Mouse (Mus musculus) natural killer cell, adult 2 months (primary cell): ENCODE measurements at regions not wholly inside any gene's neighbourhood (a gene's known extent, or its start where the extent isn't known, plus 50 kb on each side); places are given as distances from the start of the nearest gene placed in this dataset.

ENCODE experiments used
- DNase-seq, 2 experiments: peaks; one replicate each; pipeline ENCODE4 v3.0.0; 2022; ENCODE audit warnings: low spot score in 2 of 2

DNA sequence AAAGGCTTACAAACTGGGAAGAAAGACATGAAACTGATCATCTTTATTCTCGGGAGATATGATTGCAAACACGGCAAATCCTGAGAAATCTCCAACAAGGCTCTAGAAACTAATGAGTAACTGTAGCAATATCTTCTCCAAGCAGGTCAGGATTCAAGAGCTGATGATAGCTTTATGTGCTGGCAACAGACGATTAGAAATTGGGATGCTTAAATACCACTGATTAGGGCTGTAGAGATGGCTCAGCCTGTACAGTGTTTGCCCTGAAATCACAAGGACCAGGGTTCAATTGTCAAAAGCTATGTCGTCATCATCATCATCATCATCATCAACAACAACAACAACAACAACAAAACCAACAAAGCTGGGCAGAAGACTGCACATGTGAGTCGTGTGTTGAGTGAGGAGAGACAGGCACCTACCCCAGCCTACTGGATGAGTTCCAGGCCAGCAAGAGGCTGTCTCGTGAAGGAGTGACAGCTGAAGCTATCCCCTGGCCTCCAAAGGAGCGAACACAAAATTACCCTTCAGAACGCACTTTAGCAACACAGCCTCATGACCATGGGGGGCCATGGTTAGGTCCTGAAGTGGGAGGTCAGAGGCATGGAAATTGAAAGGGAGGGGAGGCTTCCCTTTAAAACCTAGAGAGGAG lies 225.0 kb downstream of the Tex36 start:
- DNase-seq = no peak

DNA sequence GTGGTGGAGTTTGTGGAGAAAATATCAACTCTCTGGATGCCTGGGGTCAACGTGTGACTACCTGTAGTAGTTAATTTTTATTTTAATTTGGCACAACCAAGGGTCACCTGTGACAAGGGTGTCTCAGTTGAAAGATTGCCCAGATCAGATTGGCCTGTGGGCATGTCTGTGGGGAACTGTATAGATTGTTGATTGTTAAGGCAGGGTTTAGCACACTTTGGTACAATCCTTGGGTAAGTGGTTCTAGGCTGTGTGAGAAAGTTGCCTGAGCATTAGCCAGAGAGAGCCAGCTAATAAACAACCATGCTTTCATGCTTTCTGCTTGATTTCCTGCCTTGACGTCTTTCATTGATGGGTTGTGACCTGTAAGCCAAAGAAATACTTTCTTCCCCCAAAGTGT lies 229.3 kb downstream of the Tex36 start:
- no peak for DNase-seq

DNA sequence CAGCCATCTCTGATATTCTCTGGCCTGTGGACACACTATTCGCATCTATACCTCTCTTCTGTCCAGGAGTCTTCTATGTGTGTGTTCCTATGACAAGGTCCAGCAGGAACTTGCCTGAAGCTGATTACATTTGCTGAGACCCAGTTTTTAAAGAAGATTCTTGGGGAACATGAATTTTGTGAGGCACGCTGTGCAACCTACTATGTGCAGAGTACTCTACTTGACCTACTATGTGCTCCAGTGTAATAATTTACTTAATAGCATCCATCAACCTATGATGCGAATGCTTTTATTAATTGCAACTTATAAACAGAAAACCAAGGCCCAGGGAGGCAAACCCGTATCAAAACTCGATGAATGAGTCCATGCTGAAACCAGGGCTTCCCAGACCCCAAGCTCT lies 231.4 kb downstream of the Tex36 start:
- no peak for DNase-seq

DNA sequence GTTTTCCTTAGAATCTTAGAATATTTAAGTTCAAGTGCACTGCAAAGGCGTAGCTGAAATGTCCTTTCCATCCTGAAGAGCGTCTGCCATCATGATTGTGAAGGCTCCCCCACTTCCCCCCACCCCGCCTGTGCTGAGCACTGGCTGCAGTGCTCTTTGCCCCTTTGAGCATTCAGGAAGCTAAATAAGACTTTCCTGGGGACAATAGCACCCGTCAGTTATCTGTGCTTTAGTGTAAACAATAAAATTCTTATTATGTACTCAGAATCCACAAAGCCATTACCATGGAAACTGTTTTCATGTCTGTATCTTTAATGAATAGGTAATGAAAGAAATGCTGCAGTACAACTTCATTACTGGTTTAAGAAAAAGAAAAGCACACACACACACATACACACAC lies 237.4 kb downstream of the Tex36 start:
- DNase-seq = no peak

DNA sequence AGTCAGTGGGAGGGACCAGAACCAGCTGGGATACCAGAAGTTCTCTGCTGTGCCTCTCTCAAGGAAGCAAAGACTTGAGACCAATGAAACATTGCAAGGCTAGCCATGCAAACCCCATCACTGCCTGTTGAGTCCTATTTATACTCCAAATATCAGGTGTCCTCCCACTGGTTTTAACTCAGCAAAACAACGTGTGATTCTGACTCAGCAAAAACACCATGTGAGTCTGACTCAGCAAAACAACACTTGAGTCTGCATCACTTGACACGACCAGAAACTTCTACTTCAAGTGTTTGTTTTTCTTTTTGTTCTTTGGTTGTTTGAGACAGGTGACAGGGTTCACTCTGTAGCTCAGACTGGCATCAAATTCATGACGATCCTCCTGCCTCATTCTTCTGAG lies 204.6 kb upstream of the Ctbp2 start:
- DNase-seq = no peak

DNA sequence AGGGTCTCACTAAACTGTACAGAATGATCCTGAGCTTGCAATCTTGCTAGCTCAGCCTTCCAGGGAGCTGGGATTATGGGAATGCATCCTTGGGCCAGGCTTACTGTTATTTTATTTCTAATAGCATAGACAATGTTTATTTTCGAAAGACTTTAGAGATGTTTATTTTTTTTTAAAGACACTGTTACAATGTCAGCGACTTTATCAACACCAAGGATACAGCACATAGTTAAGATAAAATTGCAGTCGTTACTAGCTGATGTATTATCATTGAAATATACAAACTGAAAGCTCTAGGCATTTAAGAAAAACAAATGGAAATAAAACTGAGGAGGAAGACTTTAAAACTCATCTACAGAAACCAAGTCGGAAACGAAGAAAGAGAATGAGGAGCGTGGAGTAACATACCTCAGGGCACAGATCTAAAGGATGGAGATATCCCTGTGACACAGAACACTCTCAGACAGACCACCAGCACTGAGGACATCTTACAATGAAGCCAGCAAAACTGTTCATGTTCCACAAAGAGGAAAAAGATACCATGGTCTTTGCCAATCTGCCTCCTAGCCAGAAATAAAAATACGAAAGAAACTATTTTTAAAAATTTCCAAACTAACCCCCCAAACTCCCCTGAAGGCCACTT lies 201.5 kb upstream of the Ctbp2 start:
- no peak for DNase-seq

DNA sequence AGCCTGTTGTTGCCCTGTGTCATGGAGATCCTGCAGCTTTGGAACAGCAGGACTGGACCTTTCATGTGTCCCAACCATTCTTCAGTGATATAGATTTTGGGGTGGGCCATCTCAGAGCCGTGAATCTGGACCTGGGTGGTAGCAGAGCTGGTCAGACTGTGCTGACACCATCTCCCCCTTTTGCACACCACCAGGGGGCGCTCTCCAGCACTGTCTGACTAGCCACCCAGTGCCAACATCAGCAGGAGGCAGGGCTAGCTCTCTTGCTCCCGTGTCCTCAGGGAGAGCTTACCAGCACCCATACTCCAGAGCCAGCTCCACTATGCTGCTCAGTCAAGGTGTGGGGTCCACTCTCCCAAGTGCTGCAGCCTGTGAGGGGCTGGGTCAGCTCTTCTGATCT lies 199.8 kb upstream of the Ctbp2 start:
- DNase-seq = no peak

DNA sequence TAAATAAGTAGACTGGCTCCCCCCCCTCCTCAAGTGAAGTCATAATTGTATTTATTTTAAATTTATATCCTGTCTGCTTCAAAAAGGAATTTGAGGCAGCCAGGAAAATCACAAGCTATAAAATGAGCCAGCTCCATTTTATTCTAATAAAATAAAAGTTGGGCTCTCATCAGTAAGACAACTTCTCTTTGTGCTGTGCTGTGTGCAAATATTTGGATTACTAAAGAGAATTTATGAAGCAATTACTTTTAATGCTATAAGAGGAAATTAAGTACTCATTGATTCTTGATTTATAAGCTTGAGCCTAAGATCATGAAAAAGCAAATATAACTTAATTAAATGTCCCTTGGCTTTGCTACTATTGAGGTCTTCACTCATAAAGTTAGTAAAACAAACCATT lies 193.4 kb upstream of the Ctbp2 start:
- DNase-seq = no peak

DNA sequence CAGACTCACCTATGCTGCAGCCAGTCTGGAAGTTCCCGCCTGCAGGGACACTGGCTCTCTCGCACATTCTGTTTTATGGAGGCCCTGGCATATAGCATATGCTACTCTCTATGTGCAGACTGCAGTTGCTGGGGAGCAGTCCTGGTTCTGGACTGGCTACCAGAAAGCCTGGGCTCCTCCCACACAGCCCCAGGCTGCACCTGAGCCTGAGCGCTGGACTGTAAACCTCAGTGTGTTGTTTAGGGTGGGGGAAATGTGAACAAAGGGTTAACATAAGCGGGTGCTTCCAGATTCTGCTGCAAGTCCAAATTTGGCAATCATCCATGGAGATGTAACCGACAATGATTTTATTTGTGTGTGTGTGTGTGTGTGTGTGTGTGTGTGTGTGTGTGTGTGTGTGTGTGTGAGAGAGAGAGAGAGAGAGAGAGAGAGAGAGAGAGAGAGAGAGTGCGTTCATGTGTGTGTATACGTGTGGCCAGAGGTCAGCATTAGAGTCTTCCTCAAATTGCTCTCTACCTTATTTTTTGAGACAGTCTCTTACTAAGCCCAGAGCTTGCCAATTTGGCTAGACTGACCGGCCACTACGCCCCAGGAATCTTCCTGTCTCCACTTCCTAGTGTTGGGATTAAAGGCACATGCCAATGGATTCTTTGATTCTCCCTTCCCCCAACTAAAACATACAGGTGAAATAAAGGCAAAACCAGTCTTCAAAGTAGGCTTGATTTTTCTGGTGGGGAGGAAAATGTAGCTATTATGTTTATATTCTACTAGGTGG lies 192.7 kb upstream of the Ctbp2 start:
- DNase-seq = no peak

DNA sequence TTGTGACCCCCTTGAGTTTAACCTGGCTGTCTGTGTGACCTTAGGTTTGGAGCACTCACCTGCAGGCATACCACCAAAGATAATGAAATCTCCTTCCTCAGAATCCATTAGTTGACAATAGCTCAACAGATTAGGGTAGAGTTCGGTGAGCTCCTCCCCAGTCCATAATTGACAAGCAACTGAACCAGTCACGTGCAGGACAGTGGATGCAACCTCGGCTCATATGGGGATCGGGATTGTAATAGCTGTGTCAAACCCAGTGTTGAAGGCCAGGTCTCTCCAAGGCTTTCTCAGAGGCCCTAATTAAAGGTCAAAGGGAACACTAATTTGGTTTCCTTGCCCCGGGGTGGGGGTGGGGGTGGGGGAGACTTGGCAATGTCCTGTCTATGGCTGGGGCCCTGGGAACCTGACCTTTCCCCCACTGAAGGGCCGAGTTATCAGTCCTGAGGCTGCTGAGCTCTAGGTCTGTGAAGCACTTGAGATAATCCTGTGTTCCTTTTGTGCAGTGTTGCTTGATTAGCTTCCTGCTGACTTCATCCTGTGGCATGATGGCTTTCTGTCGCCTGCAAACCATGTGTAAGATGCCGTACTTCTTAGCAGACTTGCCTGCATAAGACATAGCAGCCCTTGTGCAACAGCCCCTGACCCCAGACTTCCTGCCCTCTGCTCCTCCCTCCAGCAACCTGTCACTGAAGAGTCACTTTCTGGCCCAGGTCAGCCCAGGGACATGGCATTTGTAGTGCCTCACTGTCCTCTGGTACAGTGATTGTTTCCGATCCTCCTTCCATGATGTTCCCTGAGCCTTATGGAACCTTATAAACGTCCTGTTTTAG lies 191.3 kb upstream of the Ctbp2 start:
- DNase-seq = no peak

DNA sequence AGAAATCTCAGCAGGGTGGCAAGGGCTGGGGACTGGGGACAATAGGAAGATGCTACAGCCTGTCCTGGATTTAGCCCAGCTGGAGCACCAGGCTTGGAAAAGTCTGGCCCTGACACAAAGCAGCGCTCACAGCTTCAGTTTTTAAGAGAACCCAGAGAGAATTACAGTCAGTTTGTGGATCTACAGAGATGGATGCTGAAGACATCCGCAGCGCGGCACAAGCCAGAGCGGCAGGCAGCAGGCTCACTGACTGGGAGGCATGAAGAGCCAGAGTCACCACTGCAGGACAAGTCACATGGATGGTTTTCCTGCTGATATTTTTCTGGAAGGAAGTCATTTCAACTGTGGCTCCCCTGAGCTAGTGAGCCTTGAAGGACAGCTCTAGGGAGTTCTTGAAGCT lies 189.0 kb upstream of the Ctbp2 start:
- no peak for DNase-seq

DNA sequence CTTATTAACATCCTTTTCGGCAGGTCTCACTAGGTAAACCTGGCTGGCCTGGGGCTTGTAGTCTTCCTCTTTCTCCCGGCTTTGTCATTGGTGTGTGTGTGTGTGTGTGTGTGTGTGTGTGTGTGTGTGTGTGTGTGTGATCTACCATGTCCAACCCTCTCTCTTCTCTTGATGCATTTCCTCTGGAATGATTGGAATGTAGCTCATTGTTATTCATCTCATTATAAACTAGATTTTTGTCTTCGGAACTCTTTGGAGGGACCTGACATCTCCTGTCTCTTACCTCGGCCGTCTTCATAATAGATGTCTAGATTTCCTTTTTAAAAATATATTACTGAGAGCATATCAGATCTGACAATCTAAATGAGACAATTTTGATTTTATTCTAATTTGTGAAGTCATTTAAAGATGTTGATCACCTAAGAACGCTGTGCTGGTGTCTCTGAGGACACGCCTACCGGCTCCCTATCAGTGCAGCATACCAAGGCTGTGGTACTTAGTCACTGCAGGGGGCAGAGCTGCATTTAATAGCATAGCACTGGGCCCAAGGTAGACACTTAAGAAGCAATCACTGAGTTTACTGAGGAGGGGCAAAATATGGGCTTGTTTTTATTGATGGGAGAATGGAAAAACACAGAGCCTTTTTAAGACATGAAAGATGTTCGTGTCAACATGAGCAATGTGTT lies 187.1 kb upstream of the Ctbp2 start:
- DNase-seq = no peak

DNA sequence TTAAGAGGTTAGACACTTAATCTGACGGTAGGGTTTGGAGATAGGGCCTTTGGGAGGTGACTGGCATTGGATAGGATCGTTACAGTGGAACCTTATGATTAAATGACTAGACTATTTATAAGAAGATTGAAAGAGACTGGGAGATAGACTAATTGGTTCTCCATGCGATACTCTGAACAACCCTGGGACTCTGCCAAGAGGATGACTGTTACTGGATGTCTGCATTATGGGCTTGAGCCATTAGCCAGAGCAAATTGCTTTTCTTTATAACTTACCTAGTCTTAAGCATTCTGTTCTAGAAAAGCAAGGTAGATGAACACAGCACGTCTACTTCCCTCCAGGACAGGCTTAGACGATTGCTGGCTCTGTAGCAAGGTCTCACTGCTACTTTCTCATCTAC lies 180.3 kb upstream of the Ctbp2 start:
- no peak for DNase-seq

DNA sequence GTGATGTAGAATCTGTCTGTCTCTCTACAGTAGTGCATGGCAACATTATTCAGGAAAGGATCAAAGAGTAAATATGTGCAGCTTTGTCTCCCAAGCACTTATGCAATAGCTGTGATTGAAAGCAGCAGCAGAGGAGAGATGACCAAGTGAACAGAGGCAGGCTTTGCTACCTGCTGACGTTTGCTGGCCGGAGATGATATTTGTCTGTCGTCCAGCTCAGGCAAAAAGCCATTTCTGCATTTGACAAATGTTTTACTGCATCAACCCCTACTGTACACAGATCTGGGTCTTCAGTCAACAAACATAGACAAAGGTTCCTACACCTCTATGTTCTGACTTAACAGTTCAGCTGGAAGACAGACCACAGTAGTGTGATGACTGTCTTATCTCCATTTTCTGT lies 166.3 kb upstream of the Ctbp2 start:
- no peak for DNase-seq

DNA sequence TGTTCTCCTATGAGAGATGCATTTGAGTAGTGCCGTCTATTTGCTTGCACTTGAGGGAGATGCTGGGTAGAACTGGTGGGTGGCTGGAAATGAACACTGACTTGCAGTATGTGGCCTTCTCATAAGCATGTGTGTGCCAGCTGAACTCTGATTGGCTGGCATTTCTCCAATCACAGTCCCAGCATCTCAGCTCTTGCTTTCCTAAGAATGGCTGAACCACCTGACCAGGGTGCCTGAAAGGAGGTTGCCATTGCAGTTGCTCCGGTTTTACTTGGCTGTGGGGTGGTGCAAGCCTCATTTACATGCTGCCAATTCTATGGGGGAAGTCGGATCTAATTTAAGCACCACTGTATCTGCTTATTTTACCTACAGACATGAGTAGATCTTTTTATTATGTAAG lies 164.1 kb upstream of the Ctbp2 start:
- no peak for DNase-seq

DNA sequence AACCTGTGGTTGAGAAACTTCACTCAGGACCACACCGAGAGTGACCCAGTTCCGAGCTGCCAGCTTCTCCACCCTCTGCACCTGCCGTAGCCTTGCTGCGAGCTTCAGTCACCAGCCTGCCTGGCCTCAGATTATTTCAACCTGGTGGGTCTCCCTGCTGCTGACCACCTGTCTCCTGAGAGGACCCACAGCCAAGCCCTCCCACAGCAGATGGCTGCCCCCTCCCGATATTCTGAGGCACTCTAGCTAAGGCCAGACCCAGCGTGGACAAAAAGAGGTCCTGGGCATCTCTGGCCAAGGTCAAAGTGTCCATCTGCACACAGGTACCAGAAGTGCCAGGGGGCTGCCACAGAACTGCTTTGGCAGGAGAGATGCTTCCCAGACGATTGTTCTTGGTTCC lies 162.7 kb upstream of the Ctbp2 start:
- DNase-seq = no peak

DNA sequence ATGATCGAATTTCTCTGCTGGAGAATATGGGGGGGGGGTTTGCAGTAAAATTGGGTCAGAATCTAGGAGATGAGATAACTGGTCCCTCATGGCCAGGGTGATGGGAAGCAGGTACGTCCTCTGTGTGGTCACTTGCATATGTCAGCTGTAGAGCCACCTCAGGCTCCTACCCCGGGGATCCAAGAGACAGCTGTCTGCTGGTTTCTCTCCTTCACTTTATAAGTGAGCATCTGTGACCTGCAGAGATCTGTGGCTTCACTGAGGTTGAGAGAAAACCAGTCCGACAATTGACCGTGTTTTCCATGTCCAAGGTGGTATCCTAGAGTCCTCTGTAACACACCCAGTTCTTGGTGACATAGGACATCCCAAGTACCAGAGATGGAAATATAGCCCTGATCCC lies 162.1 kb upstream of the Ctbp2 start:
- no peak for DNase-seq

DNA sequence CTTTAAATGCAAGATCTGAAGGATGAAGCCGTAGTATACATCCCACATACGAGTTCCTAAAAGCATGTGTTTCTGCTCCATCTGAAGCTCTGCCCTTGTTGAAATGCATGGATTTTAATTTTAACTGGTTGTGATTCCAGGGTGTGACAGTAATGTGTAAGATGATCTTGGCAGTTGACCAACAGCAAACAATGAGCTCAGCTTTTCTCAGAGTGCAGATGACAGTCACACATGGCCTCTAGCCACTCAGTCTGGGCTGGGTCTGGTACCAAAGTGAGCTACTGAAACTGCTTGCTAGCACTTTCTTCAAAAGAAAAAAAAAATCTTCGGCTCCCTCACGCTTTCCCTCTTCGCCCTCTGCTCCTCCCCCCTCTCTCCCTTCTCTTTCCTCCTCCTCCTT lies 138.0 kb upstream of the Ctbp2 start:
- DNase-seq = no peak

DNA sequence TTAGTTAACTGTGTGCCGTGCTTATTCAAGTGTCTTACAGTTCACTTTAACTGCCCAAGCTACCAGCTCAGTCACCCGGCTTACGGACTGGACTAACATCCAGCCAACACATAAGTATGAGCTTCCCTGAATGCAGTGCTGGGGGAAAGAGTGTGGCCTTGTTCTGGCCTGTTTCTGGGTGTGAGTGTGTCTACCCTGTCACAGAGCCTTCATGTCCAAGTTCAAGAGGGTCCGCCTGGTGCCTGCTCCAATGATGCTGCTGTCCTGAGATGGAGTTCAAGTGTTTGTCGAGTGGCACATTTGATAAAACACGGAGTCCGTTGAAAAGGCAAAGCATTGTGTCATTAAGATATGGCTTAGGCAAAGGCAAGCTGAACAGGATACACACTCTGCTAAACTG lies 135.0 kb upstream of the Ctbp2 start:
- no peak for DNase-seq

DNA sequence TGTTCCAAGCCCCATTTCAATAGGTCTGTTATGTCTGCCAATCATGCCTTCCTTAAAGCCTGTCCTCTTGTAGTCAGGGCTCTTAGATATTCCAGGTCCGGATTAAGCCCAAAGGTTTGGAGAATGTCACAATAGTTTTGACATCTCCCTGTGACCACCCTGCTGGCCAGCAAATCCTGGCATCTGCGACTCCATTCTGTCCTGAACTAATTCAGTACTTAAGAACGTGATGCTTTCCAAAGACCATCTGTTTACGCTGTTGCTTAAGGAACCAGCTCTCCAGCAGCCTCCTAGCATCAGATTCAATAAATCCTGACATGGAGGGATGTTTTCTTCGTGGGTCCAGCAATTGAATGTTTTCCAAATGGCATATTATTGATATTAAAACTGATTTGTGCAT lies 132.7 kb upstream of the Ctbp2 start:
- DNase-seq = no peak

DNA sequence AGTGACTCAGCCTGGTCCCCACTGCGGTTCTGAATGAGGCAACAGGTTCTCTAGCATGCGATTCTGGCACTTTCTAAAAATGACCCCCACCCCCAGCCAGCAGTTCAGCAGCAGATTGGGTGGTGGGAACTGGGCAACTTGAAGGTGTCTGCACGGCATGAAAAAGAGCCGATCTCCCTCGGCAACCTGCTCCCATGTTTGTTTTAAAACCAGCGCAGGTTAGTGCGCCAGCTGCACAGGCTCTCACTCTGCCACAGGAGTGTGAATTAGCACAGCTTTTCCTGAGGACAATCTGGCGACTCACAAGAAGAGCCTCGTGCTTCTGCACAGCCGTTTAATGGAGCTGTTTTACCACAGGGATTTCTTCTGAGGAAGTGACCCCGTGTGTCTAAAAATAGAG lies 120.4 kb upstream of the Ctbp2 start:
- no peak for DNase-seq

DNA sequence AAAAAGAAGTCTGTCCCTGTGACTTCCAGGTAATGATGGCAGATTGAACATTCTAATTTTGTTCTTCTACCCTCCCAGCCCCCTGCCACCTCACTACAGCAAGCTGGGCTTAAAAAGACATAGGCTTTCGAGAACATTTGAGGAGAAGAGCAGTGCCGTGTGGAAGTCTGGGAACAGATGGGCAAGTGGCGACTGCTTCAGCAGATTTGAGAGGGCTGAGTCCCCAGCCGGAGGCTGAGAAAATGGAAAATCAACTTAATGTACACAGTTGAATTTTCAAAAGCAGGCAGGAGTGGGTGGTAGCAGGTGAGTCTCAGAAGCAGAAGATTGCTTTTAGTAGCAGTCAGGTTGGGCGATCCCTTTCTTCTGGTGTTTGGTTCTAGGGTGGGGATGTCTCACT lies 110.2 kb upstream of the Ctbp2 start:
- no peak for DNase-seq
